Mouse (Mus musculus) cerebellum, adult 2 months (tissue): ENCODE measurements around the gene Hal.
"Not testable (repeated sequence)": the region's sequence is repeated elsewhere in the genome, so short reads cannot be mapped to it uniquely, and the experiment has no call there.

Experiments used
- CTCF ChIP-seq: fragments of 200-500 bp; IDR thresholded peaks from 2 replicates; pipeline ENCODE4 v1.5.1; 2011; ENCODE audit warnings: low read depth, mild to moderate bottlenecking, control low read depth, low read length, moderate library complexity, borderline replicate concordance; ENCODE audit not compliant: insufficient read depth
- POLR2A ChIP-seq: fragments of 200-500 bp; IDR thresholded peaks from 2 replicates; pipeline ENCODE4 v1.6.1; 2011; ENCODE audit warnings: low read length, control low read depth, borderline replicate concordance; ENCODE audit not compliant: insufficient read depth

- TF ChIP-seq POLR2A, CTCF: not testable (repeated sequence)
Observed at GRCm38 (mm10) chr10:93557971-93558370, 69.4 kb downstream of the Hal start.
